Mouse (Mus musculus): ENCODE measurements at regions not wholly inside any gene's neighbourhood (a gene's known extent, or its start where the extent isn't known, plus 50 kb on each side); places are given as distances from the start of the nearest gene placed in this dataset.

GRCm38 (mm10) chr10:66548073-66548472 is 547.9 kb upstream of the Jmjd1c start:
- 57% methylated on average over 4 of the region's 4 CpGs for WGBS
- H3K36me3 ChIP-seq (ENCODE audit: control insufficient read depth, insufficient read depth, low read length): no peaks in the 10 kb centered on the region
- H3K27ac ChIP-seq (replicated peaks; ENCODE audit: low read depth, low read length): no peak overlapping the region
- no peaks in the 10 kb centered on the region for H3K9me3 ChIP-seq (ENCODE audit: control insufficient read depth, low read length)
- no peak overlapping the region for H3K9ac ChIP-seq (replicated peaks; ENCODE audit: low read length)
- 0 out of 2 replicates have a peak, but pooled peaks cover 4% of the 10 kb centered on the region for H3K27me3 ChIP-seq (ENCODE audit: control insufficient read depth, insufficient read depth, low read length)
- H3K4me1 ChIP-seq (ENCODE audit: control insufficient read depth, insufficient read depth, low read length): no peaks in the 10 kb centered on the region
- peak; percentile 24 for DNase-seq
- no peak overlapping the region for H3K4me3 ChIP-seq (replicated peaks; ENCODE audit: low read depth, low read length)
- no peak for ATAC-seq (ENCODE audit: low FRiP score, low TSS enrichment)
- no peak overlapping the region for H3K4me2 ChIP-seq (ENCODE audit: low read length)

- Histone ChIP-seq H3K9ac (replicated peaks; ENCODE audit: low read length) (no peak overlapping the region), H3K4me3 (replicated peaks; ENCODE audit: low read depth, low read length) (no peak overlapping the region), H3K36me3 (ENCODE audit: control insufficient read depth, insufficient read depth, low read length) (no peaks in the 10 kb centered on the region), H3K4me2 (ENCODE audit: low read length) (no peak overlapping the region), H3K27ac (replicated peaks; ENCODE audit: low read depth, low read length) (no peak overlapping the region), H3K9me3 (ENCODE audit: control insufficient read depth, low read length) (no peaks in the 10 kb centered on the region), H3K27me3 (ENCODE audit: control insufficient read depth, insufficient read depth, low read length) (0 out of 2 replicates have a peak, but pooled peaks cover 4% of the 10 kb centered on the region), H3K4me1 (ENCODE audit: control insufficient read depth, insufficient read depth, low read length) (peaks cover 1% of the 10 kb centered on the region; the same call in 1 of the 2 replicates)
- ATAC-seq (ENCODE audit: low FRiP score, low TSS enrichment) (peak; percentile 22), DNase-seq (peak; percentile 59)
- 55% methylated on average over 3 of the region's 3 CpGs for WGBS
These were observed 543.0 kb upstream of the Jmjd1c start for GRCm38 (mm10) chr10:66552919-66553318.

GRCm38 (mm10) chr10:66554259-66554658 is 541.7 kb upstream of the Jmjd1c start:
- DNase-seq: no peak
- Histone ChIP-seq H3K4me1 (ENCODE audit: control insufficient read depth, insufficient read depth, low read length) (peaks cover 10% of the 10 kb centered on the region), H3K4me2 (ENCODE audit: low read length) (no peak overlapping the region)

GRCm38 (mm10) chr10:66558097-66558840 is 537.7 kb upstream of the Jmjd1c start:
- no peaks in the 10 kb centered on the region for H3K36me3 ChIP-seq (ENCODE audit: control insufficient read depth, insufficient read depth, low read length)
- WGBS: 17% methylated on average over 6 of the region's 6 CpGs
- H3K4me2 ChIP-seq (ENCODE audit: low read length): no peak overlapping the region
- no peak overlapping the region for H3K4me3 ChIP-seq (replicated peaks; ENCODE audit: low read depth, low read length)
- no peaks in the 10 kb centered on the region for H3K9me3 ChIP-seq (ENCODE audit: control insufficient read depth, low read length)
- peaks cover 10% of the 10 kb centered on the region for H3K4me1 ChIP-seq (ENCODE audit: control insufficient read depth, insufficient read depth, low read length)
- no peak overlapping the region for H3K27ac ChIP-seq (replicated peaks; ENCODE audit: low read depth, low read length)
- H3K27me3 ChIP-seq (ENCODE audit: control insufficient read depth, insufficient read depth, low read length): no peaks in the 10 kb centered on the region
- no peak overlapping the region for H3K9ac ChIP-seq (replicated peaks; ENCODE audit: low read length)
- ATAC-seq (ENCODE audit: low FRiP score, low TSS enrichment) (peak; percentile 84), DNase-seq (peak; percentile 43)

More at GRCm38 (mm10) chr10:66554259-66554658, 541.7 kb upstream of the Jmjd1c start:
- H3K9ac ChIP-seq (replicated peaks; ENCODE audit: low read length): no peak overlapping the region
- 0 out of 2 replicates have a peak, but pooled peaks cover 4% of the 10 kb centered on the region for H3K27me3 ChIP-seq (ENCODE audit: control insufficient read depth, insufficient read depth, low read length)
- H3K9me3 ChIP-seq (ENCODE audit: control insufficient read depth, low read length): no peaks in the 10 kb centered on the region
- no peaks in the 10 kb centered on the region for H3K36me3 ChIP-seq (ENCODE audit: control insufficient read depth, insufficient read depth, low read length)
- WGBS: 27% methylated on average over 1 of the region's 1 CpGs
- no peak overlapping the region for H3K27ac ChIP-seq (replicated peaks; ENCODE audit: low read depth, low read length)
- ATAC-seq (ENCODE audit: low FRiP score, low TSS enrichment): no peak
- no peak overlapping the region for H3K4me3 ChIP-seq (replicated peaks; ENCODE audit: low read depth, low read length)

GRCm38 (mm10) chr10:66565374-66565773 is 530.6 kb upstream of the Jmjd1c start:
- 38% methylated on average over 6 of the region's 6 CpGs for WGBS
- no peaks in the 10 kb centered on the region for H3K36me3 ChIP-seq (ENCODE audit: control insufficient read depth, insufficient read depth, low read length)
- ATAC-seq (ENCODE audit: low FRiP score, low TSS enrichment) (peak; percentile 53; the same call in 1 of the 2 replicates), DNase-seq (peak; percentile 37)
- H3K4me2 ChIP-seq (ENCODE audit: low read length): no peak overlapping the region
- no peak overlapping the region for H3K4me3 ChIP-seq (replicated peaks; ENCODE audit: low read depth, low read length)
- H3K9ac ChIP-seq (replicated peaks; ENCODE audit: low read length): no peak overlapping the region
- no peaks in the 10 kb centered on the region for H3K9me3 ChIP-seq (ENCODE audit: control insufficient read depth, low read length)
- H3K4me1 ChIP-seq (ENCODE audit: control insufficient read depth, insufficient read depth, low read length): no peaks in the 10 kb centered on the region
- H3K27me3 ChIP-seq (ENCODE audit: control insufficient read depth, insufficient read depth, low read length): no peaks in the 10 kb centered on the region
- H3K27ac ChIP-seq (replicated peaks; ENCODE audit: low read depth, low read length): no peak overlapping the region

GRCm38 (mm10) chr10:66574846-66575535 is 520.9 kb upstream of the Jmjd1c start:
- 48% methylated on average over 10 of the region's 10 CpGs for WGBS
- Histone ChIP-seq H3K4me3 (replicated peaks; ENCODE audit: low read depth, low read length) (no peak overlapping the region), H3K4me1 (ENCODE audit: control insufficient read depth, insufficient read depth, low read length) (no peaks in the 10 kb centered on the region), H3K27ac (replicated peaks; ENCODE audit: low read depth, low read length) (no peak overlapping the region), H3K9me3 (ENCODE audit: control insufficient read depth, low read length) (no peaks in the 10 kb centered on the region), H3K27me3 (ENCODE audit: control insufficient read depth, insufficient read depth, low read length) (no peaks in the 10 kb centered on the region), H3K36me3 (ENCODE audit: control insufficient read depth, insufficient read depth, low read length) (no peaks in the 10 kb centered on the region), H3K9ac (replicated peaks; ENCODE audit: low read length) (no peak overlapping the region), H3K4me2 (ENCODE audit: low read length) (no peak overlapping the region)
- ATAC-seq (ENCODE audit: low FRiP score, low TSS enrichment) (no peak), DNase-seq (peak; percentile 84)

- no peaks in the 10 kb centered on the region for H3K4me1 ChIP-seq (ENCODE audit: control insufficient read depth, insufficient read depth, low read length)
- no peak overlapping the region for H3K9ac ChIP-seq (replicated peaks; ENCODE audit: low read length)
- WGBS: 77% methylated on average over 3 of the region's 3 CpGs
- no peaks in the 10 kb centered on the region for H3K36me3 ChIP-seq (ENCODE audit: control insufficient read depth, insufficient read depth, low read length)
- H3K4me2 ChIP-seq (ENCODE audit: low read length): no peak overlapping the region
- no peaks in the 10 kb centered on the region for H3K9me3 ChIP-seq (ENCODE audit: control insufficient read depth, low read length)
- H3K27ac ChIP-seq (replicated peaks; ENCODE audit: low read depth, low read length): no peak overlapping the region
- no peaks in the 10 kb centered on the region for H3K27me3 ChIP-seq (ENCODE audit: control insufficient read depth, insufficient read depth, low read length)
- ATAC-seq (ENCODE audit: low FRiP score, low TSS enrichment) (no peak), DNase-seq (no peak)
- no peak overlapping the region for H3K4me3 ChIP-seq (replicated peaks; ENCODE audit: low read depth, low read length)
These were observed 502.9 kb upstream of the Jmjd1c start for GRCm38 (mm10) chr10:66593001-66593400.

- Histone ChIP-seq H3K27me3 (ENCODE audit: control insufficient read depth, insufficient read depth, low read length) (no peaks in the 10 kb centered on the region), H3K9me3 (ENCODE audit: control insufficient read depth, low read length) (no peaks in the 10 kb centered on the region), H3K27ac (replicated peaks; ENCODE audit: low read depth, low read length) (no peak overlapping the region), H3K9ac (replicated peaks; ENCODE audit: low read length) (no peak overlapping the region), H3K4me1 (ENCODE audit: control insufficient read depth, insufficient read depth, low read length) (no peaks in the 10 kb centered on the region), H3K4me3 (replicated peaks; ENCODE audit: low read depth, low read length) (no peak overlapping the region), H3K36me3 (ENCODE audit: control insufficient read depth, insufficient read depth, low read length) (no peaks in the 10 kb centered on the region), H3K4me2 (ENCODE audit: low read length) (no peak overlapping the region)
- DNase-seq (no peak), ATAC-seq (ENCODE audit: low FRiP score, low TSS enrichment) (no peak)
- 81% methylated on average over 6 of the region's 6 CpGs for WGBS
These were observed 502.4 kb upstream of the Jmjd1c start for GRCm38 (mm10) chr10:66593506-66593905.
